Mouse (Mus musculus) intestine, postnatal 0 days (tissue): ENCODE measurements around the gene Gm1043. TPM values are rescaled to one million over a fixed set of nuclear protein-coding genes. Genes with fewer than 3 reads are reported as not detected.

Experiments
- ATAC-seq: fragments of 200-750 bp; cut with Nextera tagmentation; 2 replicates; pipeline ENCODE4 v1.8.0; 2017; ENCODE audit warnings: mild to moderate bottlenecking, moderate TSS enrichment, moderate library complexity
- H3K27ac ChIP-seq: fragments of 300-500 bp; sonication (generic); 2 replicates; pipeline ENCODE4 v1.5.1; 2014; ENCODE audit warnings: mild to moderate bottlenecking, low read depth, low read length, moderate library complexity
- H3K27me3 ChIP-seq: fragments of 300-500 bp; sonication (generic); replicated peaks from 2 replicates; pipeline ENCODE4 v1.6.1; 2014; ENCODE audit warnings: low read length, mixed read lengths; ENCODE audit not compliant: control insufficient read depth, insufficient read depth
- H3K36me3 ChIP-seq: fragments of 300-500 bp; sonication (generic); 2 replicates; pipeline ENCODE4 v1.6.1; 2014; ENCODE audit warnings: mild to moderate bottlenecking, moderate library complexity; ENCODE audit not compliant: control insufficient read depth, insufficient read depth
- H3K4me1 ChIP-seq: fragments of 300-500 bp; sonication (generic); replicated peaks from 2 replicates; pipeline ENCODE4 v1.6.1; 2014; ENCODE audit warnings: antibody characterized with exemption, low read length, mixed read lengths; ENCODE audit not compliant: control insufficient read depth, insufficient read depth
- H3K4me2 ChIP-seq: fragments of 300-500 bp; sonication (generic); replicated peaks from 2 replicates; pipeline ENCODE4 v1.6.1; 2014; ENCODE audit warnings: low read depth, mild to moderate bottlenecking, moderate library complexity
- H3K4me3 ChIP-seq: fragments of 300-500 bp; sonication (generic); 2 replicates; pipeline ENCODE4 v1.5.1; 2014; ENCODE audit warnings: low read depth, low read length
- H3K9ac ChIP-seq: fragments of 300-500 bp; sonication (generic); 2 replicates; pipeline ENCODE4 v1.6.1; 2014; ENCODE audit warnings: mild to moderate bottlenecking, low read depth, low read length
- H3K9me3 ChIP-seq: fragments of 300-500 bp; sonication (generic); 2 replicates; pipeline ENCODE4 v1.6.1; 2016; ENCODE audit warnings: mixed run types; ENCODE audit not compliant: control insufficient read depth
- CTCF ChIP-seq: sonication (generic); IDR thresholded peaks from 2 replicates; pipeline ENCODE4 v1.5.1; 2016; ENCODE audit warnings: low read depth, mild to moderate bottlenecking, control low read depth, antibody characterized with exemption, moderate library complexity
- WGBS: fragments of 180-500 bp; shearing (Covaris S2); extraction: QIAGEN DNeasy Blood & Tissue Kit; methylation state at CpG from one replicate; pipeline ENCODE4 v1.1.7; 2014; 5-methylcytosine and 5-hydroxymethylcytosine counted together
- polyA plus RNA-seq: library from polyadenylated mRNA; unstranded; fragments of >200 nt; fragmentation: Nextera tagmentation; extraction: Ambion mirVana; gene quantifications from 2 replicates; pipeline ENCODE4 v1.2.1, GENCODE M21; 2015

Gene Gm1043
- polyA plus RNA-seq, 1 experiment from 2014 or later, result 0.03 TPM

GRCm38 (mm10) chr5:37241224-37241623, 156.1 kb downstream of the Gm1043 start:
- no peak for TF ChIP-seq CTCF
- 17% methylated on average over 9 of the region's 9 CpGs for WGBS
- no peak overlapping the region for H3K4me3 ChIP-seq
- H3K27me3 ChIP-seq, result peaks cover 62% of the 10 kb centered on the region
- H3K36me3 ChIP-seq, result no peaks in the 10 kb centered on the region
- H3K4me1 ChIP-seq, result 0 out of 2 replicates have a peak, but pooled peaks cover 3% of the 10 kb centered on the region
- no peak overlapping the region for H3K4me2 ChIP-seq
- ATAC-seq, result no peak
- H3K9me3 ChIP-seq, result no peaks in the 10 kb centered on the region
- H3K27ac ChIP-seq, result no peak overlapping the region
- no peak overlapping the region for H3K9ac ChIP-seq

GRCm38 (mm10) chr5:37241651-37242151, 156.5 kb downstream of the Gm1043 start, which contains the start of gene Crmp1:
TSS of gene Crmp1 (plus strand) at chr5:37241940.
- Histone ChIP-seq H3K4me1 (0 out of 2 replicates have a peak, but pooled peaks cover 3% of the 10 kb centered on the region), H3K27ac (no peak within 1 kb of the TSS), H3K9ac (no peak within 1 kb of the TSS), H3K27me3 (peaks cover 66% of the 10 kb centered on the region), H3K4me3 (peak within 1 kb of the TSS; percentile 33), H3K9me3 (no peaks in the 10 kb centered on the region), H3K36me3 (no peaks in the 10 kb centered on the region), H3K4me2 (peak within 1 kb of the TSS; percentile 61)
- peak; percentile 61 for ATAC-seq
- WGBS, result 1% methylated on average over 45 of the region's 56 CpGs
- no peak for TF ChIP-seq CTCF

GRCm38 (mm10) chr5:37242360-37243168, 157.4 kb downstream of the Gm1043 start:
- H3K36me3 ChIP-seq, result no peaks in the 10 kb centered on the region
- no peak for ATAC-seq
- no peak overlapping the region for H3K27ac ChIP-seq
- H3K9me3 ChIP-seq, result no peaks in the 10 kb centered on the region
- H3K4me2 ChIP-seq, result peak overlapping the region; percentile 61
- peaks cover 66% of the 10 kb centered on the region for H3K27me3 ChIP-seq
- peak overlapping the region; percentile 33 for H3K4me3 ChIP-seq
- 0 out of 2 replicates have a peak, but pooled peaks cover 3% of the 10 kb centered on the region for H3K4me1 ChIP-seq
- WGBS, result 13% methylated on average over 43 of the region's 44 CpGs
- no peak overlapping the region for H3K9ac ChIP-seq
- TF ChIP-seq CTCF, result no peak

DNA sequence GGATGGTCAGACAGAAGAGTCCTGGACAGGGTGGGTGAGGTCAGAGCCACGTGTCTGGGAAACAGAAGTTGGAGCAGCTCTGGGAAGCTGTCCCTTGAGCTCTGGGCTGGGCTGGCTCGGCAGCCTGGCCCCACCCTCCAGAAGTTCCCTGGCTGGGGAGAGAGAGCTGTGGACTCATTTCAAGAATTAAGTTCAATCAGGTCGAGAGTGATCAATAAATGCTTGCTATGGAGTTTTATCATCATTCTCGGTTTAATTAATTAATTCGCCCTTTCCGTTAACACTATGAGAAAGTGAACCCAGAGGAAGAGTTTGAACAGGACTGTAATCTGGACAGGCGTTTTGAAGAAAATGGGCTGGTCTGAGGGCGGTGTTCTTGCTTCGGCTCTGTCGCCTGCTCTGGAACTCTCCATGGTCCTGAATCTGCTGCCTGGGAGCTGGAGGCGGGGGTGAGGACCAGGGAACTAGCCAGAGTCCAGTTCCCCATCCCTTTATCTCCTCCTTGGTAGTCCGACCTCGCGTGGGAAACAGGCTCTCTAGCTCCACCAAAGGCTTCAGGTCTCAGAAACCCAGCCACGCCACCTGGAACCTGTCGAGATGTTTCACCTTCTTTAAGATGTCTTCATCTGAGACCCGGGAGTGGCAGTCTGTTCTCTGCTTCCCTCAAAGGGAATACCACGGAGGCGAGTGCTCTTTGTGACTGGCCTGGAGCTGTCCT, 158.2 kb downstream of the Gm1043 start:
- Histone ChIP-seq H3K36me3 (no peaks in the 10 kb centered on the region), H3K27me3 (peaks cover 66% of the 10 kb centered on the region), H3K4me3 (no peak overlapping the region), H3K9me3 (no peaks in the 10 kb centered on the region), H3K4me1 (0 out of 2 replicates have a peak, but pooled peaks cover 3% of the 10 kb centered on the region), H3K4me2 (no peak overlapping the region), H3K27ac (no peak overlapping the region), H3K9ac (no peak overlapping the region)
- 3% methylated on average over 19 of the region's 19 CpGs for WGBS
- TF ChIP-seq CTCF, result no peak
- ATAC-seq, result no peak

DNA sequence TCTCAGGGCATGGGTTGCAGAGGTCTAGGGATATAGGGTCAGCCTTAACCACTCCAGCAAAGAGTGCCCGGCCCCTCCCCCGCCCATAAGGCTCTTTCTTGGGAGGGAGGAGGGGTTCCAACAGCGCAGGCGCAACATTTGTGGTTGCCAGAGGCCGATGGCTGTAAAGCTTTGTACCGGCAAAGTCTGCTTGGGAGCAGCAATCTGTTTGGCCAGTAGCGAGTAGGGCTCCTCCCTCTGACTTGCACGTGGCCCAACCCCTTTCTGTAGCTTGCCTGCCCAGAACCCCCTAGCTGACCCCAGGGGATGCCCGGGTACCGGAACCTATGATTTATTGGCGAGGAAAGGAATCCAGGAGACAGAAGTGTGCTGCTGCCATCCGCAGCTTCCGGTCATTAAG, 159.0 kb downstream of the Gm1043 start:
- Histone ChIP-seq H3K4me1 (0 out of 2 replicates have a peak, but pooled peaks cover 3% of the 10 kb centered on the region), H3K4me2 (no peak overlapping the region), H3K9me3 (no peaks in the 10 kb centered on the region), H3K27ac (no peak overlapping the region), H3K36me3 (no peaks in the 10 kb centered on the region), H3K9ac (no peak overlapping the region), H3K27me3 (peaks cover 66% of the 10 kb centered on the region), H3K4me3 (no peak overlapping the region)
- TF ChIP-seq CTCF, result no peak
- 5% methylated on average over 13 of the region's 13 CpGs for WGBS
- ATAC-seq, result no peak

DNA sequence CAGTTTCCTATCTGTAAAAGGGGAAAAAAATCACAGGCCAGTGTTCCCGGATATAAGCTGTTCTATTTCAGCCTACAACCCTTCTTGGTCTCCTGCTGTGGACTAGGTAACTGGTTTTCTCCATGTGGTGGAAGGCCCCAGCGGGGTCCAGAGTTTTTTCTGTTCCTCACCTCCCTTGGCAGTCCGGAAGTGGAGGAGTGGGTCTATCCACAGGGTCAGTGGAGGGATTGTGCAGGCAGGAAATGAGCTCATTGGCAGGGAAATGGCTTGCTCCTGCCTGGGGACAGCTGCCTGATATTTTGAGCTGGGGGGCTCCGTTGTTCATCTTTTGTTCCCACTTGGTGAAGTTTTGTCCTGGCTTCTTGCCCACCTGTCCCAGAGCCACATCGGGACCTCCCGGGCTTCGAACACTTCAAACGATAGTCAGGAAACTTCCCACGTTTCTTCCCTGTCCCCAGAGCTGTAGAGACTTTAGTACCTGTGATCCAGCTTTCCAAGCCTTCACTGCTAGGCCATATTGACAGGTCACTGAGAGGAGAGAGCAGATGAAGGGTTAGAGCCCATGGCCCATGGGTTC, 159.6 kb downstream of the Gm1043 start:
- no peak for TF ChIP-seq CTCF
- Histone ChIP-seq H3K9ac (no peak overlapping the region), H3K4me1 (0 out of 2 replicates have a peak, but pooled peaks cover 3% of the 10 kb centered on the region), H3K4me2 (no peak overlapping the region), H3K27ac (no peak overlapping the region), H3K27me3 (peaks cover 66% of the 10 kb centered on the region), H3K9me3 (no peaks in the 10 kb centered on the region), H3K36me3 (no peaks in the 10 kb centered on the region), H3K4me3 (no peak overlapping the region)
- 36% methylated on average over 9 of the region's 9 CpGs for WGBS
- no peak for ATAC-seq
